Mouse (Mus musculus): ENCODE data around the gene Adap1. TPM values are rescaled to one million over a fixed set of nuclear protein-coding genes. Genes with fewer than 3 reads are reported as not detected.
A peak's percentile ranks its signal among the peaks of the same experiment; 100 is the strongest.

Gene Adap1
- polyA plus RNA-seq, 1 experiment from 2014 or later: 2.6 TPM

GRCm38 (mm10) chr5:139303646-139304061 is 21.8 kb downstream of the Adap1 start:
- Histone ChIP-seq H3K4me2 (ENCODE audit: low read depth, low read length) (no peak overlapping the region), H3K4me1 (ENCODE audit: control insufficient read depth, insufficient read depth, low read length) (peaks cover 14% of the 10 kb centered on the region; the same call in 1 of the 2 replicates), H3K9ac (ENCODE audit: low read length) (no peak overlapping the region), H3K36me3 (ENCODE audit: control insufficient read depth, insufficient read depth, low read length) (no peaks in the 10 kb centered on the region), H3K27me3 (ENCODE audit: control insufficient read depth, insufficient read depth, low read length) (no peaks in the 10 kb centered on the region), H3K4me3 (replicated peaks; ENCODE audit: low read length) (no peak overlapping the region), H3K9me3 (replicated peaks; ENCODE audit: control insufficient read depth, low read length) (no peaks in the 10 kb centered on the region), H3K27ac (ENCODE audit: low read length) (no peak overlapping the region)
- no peak for ATAC-seq (ENCODE audit: insufficient read depth, low FRiP score)
- 87% methylated on average over 9 of the region's 9 CpGs for WGBS

GRCm38 (mm10) chr5:139302101-139302500 is 23.3 kb downstream of the Adap1 start:
- 0 out of 2 replicates have a peak, but pooled peaks have one; percentile 27 for ATAC-seq (ENCODE audit: insufficient read depth, low FRiP score)
- no peak overlapping the region for H3K4me2 ChIP-seq (ENCODE audit: low read depth, low read length)
- no peak overlapping the region for H3K9ac ChIP-seq (ENCODE audit: low read length)
- H3K36me3 ChIP-seq (ENCODE audit: control insufficient read depth, insufficient read depth, low read length): no peaks in the 10 kb centered on the region
- H3K4me3 ChIP-seq (replicated peaks; ENCODE audit: low read length): no peak overlapping the region
- WGBS: 77% methylated on average over 6 of the region's 6 CpGs
- H3K4me1 ChIP-seq (ENCODE audit: control insufficient read depth, insufficient read depth, low read length): peaks cover 14% of the 10 kb centered on the region; the same call in 1 of the 2 replicates
- H3K27ac ChIP-seq (ENCODE audit: low read length): no peak overlapping the region
- no peaks in the 10 kb centered on the region for H3K27me3 ChIP-seq (ENCODE audit: control insufficient read depth, insufficient read depth, low read length)
- no peaks in the 10 kb centered on the region for H3K9me3 ChIP-seq (replicated peaks; ENCODE audit: control insufficient read depth, low read length)

- Histone ChIP-seq H3K4me3 (replicated peaks; ENCODE audit: low read length) (no peak overlapping the region), H3K27ac (ENCODE audit: low read length) (no peak overlapping the region), H3K27me3 (ENCODE audit: control insufficient read depth, insufficient read depth, low read length) (no peaks in the 10 kb centered on the region), H3K9me3 (replicated peaks; ENCODE audit: control insufficient read depth, low read length) (no peaks in the 10 kb centered on the region), H3K36me3 (ENCODE audit: control insufficient read depth, insufficient read depth, low read length) (no peaks in the 10 kb centered on the region), H3K4me1 (ENCODE audit: control insufficient read depth, insufficient read depth, low read length) (peaks cover 14% of the 10 kb centered on the region; the same call in 1 of the 2 replicates), H3K4me2 (ENCODE audit: low read depth, low read length) (no peak overlapping the region), H3K9ac (ENCODE audit: low read length) (no peak overlapping the region)
- no peak for ATAC-seq (ENCODE audit: insufficient read depth, low FRiP score)
- 85% methylated on average over 5 of the region's 5 CpGs for WGBS
These were observed 27.7 kb downstream of the Adap1 start for GRCm38 (mm10) chr5:139297745-139298144.

GRCm38 (mm10) chr5:139297092-139297491 is 28.3 kb downstream of the Adap1 start:
- Histone ChIP-seq H3K9me3 (replicated peaks; ENCODE audit: control insufficient read depth, low read length) (no peaks in the 10 kb centered on the region), H3K4me1 (ENCODE audit: control insufficient read depth, insufficient read depth, low read length) (peaks cover 14% of the 10 kb centered on the region; the same call in 1 of the 2 replicates), H3K27ac (ENCODE audit: low read length) (no peak overlapping the region), H3K4me3 (replicated peaks; ENCODE audit: low read length) (no peak overlapping the region), H3K9ac (ENCODE audit: low read length) (no peak overlapping the region), H3K36me3 (ENCODE audit: control insufficient read depth, insufficient read depth, low read length) (no peaks in the 10 kb centered on the region), H3K4me2 (ENCODE audit: low read depth, low read length) (no peak overlapping the region), H3K27me3 (ENCODE audit: control insufficient read depth, insufficient read depth, low read length) (no peaks in the 10 kb centered on the region)
- ATAC-seq (ENCODE audit: insufficient read depth, low FRiP score): no peak
- WGBS: 84% methylated on average over 10 of the region's 10 CpGs

- H3K4me2 ChIP-seq (ENCODE audit: low read depth, low read length): no peak overlapping the region
- H3K36me3 ChIP-seq (ENCODE audit: control insufficient read depth, insufficient read depth, low read length): no peaks in the 10 kb centered on the region
- no peak overlapping the region for H3K4me3 ChIP-seq (replicated peaks; ENCODE audit: low read length)
- WGBS: 80% methylated on average over 2 of the region's 2 CpGs
- no peaks in the 10 kb centered on the region for H3K27me3 ChIP-seq (ENCODE audit: control insufficient read depth, insufficient read depth, low read length)
- H3K27ac ChIP-seq (ENCODE audit: low read length): no peak overlapping the region
- no peak overlapping the region for H3K9ac ChIP-seq (ENCODE audit: low read length)
- H3K9me3 ChIP-seq (replicated peaks; ENCODE audit: control insufficient read depth, low read length): no peaks in the 10 kb centered on the region
- H3K4me1 ChIP-seq (ENCODE audit: control insufficient read depth, insufficient read depth, low read length): no peaks in the 10 kb centered on the region
- no peak for ATAC-seq (ENCODE audit: insufficient read depth, low FRiP score)
These were observed 31.3 kb downstream of the Adap1 start for GRCm38 (mm10) chr5:139294089-139294488.

- no peak overlapping the region for H3K4me2 ChIP-seq (ENCODE audit: low read depth, low read length)
- H3K36me3 ChIP-seq (ENCODE audit: control insufficient read depth, insufficient read depth, low read length): no peaks in the 10 kb centered on the region
- no peak for ATAC-seq (ENCODE audit: insufficient read depth, low FRiP score)
- H3K27ac ChIP-seq (ENCODE audit: low read length): no peak overlapping the region
- WGBS: 64% methylated on average over 6 of the region's 6 CpGs
- H3K27me3 ChIP-seq (ENCODE audit: control insufficient read depth, insufficient read depth, low read length): no peaks in the 10 kb centered on the region
- H3K9ac ChIP-seq (ENCODE audit: low read length): no peak overlapping the region
- peaks cover 2% of the 10 kb centered on the region; the same call in 1 of the 2 replicates for H3K4me1 ChIP-seq (ENCODE audit: control insufficient read depth, insufficient read depth, low read length)
- H3K4me3 ChIP-seq (replicated peaks; ENCODE audit: low read length): no peak overlapping the region
- no peaks in the 10 kb centered on the region for H3K9me3 ChIP-seq (replicated peaks; ENCODE audit: control insufficient read depth, low read length)
These were observed 33.4 kb downstream of the Adap1 start for GRCm38 (mm10) chr5:139291811-139292560.

GRCm38 (mm10) chr5:139290467-139291259 is 34.8 kb downstream of the Adap1 start:
- no peak overlapping the region for H3K4me3 ChIP-seq (replicated peaks; ENCODE audit: low read length)
- WGBS: 81% methylated on average over 12 of the region's 12 CpGs
- no peak for ATAC-seq (ENCODE audit: insufficient read depth, low FRiP score)
- H3K4me1 ChIP-seq (ENCODE audit: control insufficient read depth, insufficient read depth, low read length): peaks cover 15% of the 10 kb centered on the region
- H3K27ac ChIP-seq (ENCODE audit: low read length): no peak overlapping the region
- no peaks in the 10 kb centered on the region for H3K36me3 ChIP-seq (ENCODE audit: control insufficient read depth, insufficient read depth, low read length)
- no peak overlapping the region for H3K4me2 ChIP-seq (ENCODE audit: low read depth, low read length)
- no peaks in the 10 kb centered on the region for H3K27me3 ChIP-seq (ENCODE audit: control insufficient read depth, insufficient read depth, low read length)
- H3K9me3 ChIP-seq (replicated peaks; ENCODE audit: control insufficient read depth, low read length): no peaks in the 10 kb centered on the region
- H3K9ac ChIP-seq (ENCODE audit: low read length): no peak overlapping the region

GRCm38 (mm10) chr5:139288591-139288990 is 36.8 kb downstream of the Adap1 start:
- WGBS: 80% methylated on average over 4 of the region's 4 CpGs
- ATAC-seq (ENCODE audit: insufficient read depth, low FRiP score): no peak

GRCm38 (mm10) chr5:139287787-139288186 is 37.6 kb downstream of the Adap1 start:
- Histone ChIP-seq H3K9ac (ENCODE audit: low read length) (no peak overlapping the region), H3K4me2 (ENCODE audit: low read depth, low read length) (no peak overlapping the region), H3K36me3 (ENCODE audit: control insufficient read depth, insufficient read depth, low read length) (no peaks in the 10 kb centered on the region), H3K27ac (ENCODE audit: low read length) (peak overlapping the region; percentile 15; the same call in 1 of the 2 replicates), H3K4me1 (ENCODE audit: control insufficient read depth, insufficient read depth, low read length) (peaks cover 18% of the 10 kb centered on the region), H3K9me3 (replicated peaks; ENCODE audit: control insufficient read depth, low read length) (no peaks in the 10 kb centered on the region), H3K27me3 (ENCODE audit: control insufficient read depth, insufficient read depth, low read length) (no peaks in the 10 kb centered on the region), H3K4me3 (replicated peaks; ENCODE audit: low read length) (no peak overlapping the region)
- 80% methylated on average over 4 of the region's 4 CpGs for WGBS
- no peak for ATAC-seq (ENCODE audit: insufficient read depth, low FRiP score)

More at GRCm38 (mm10) chr5:139288591-139288990, 36.8 kb downstream of the Adap1 start:
- H3K4me1 ChIP-seq (ENCODE audit: control insufficient read depth, insufficient read depth, low read length): peaks cover 18% of the 10 kb centered on the region
- no peaks in the 10 kb centered on the region for H3K9me3 ChIP-seq (replicated peaks; ENCODE audit: control insufficient read depth, low read length)
- no peak overlapping the region for H3K4me3 ChIP-seq (replicated peaks; ENCODE audit: low read length)
- H3K9ac ChIP-seq (ENCODE audit: low read length): no peak overlapping the region
- H3K27me3 ChIP-seq (ENCODE audit: control insufficient read depth, insufficient read depth, low read length): no peaks in the 10 kb centered on the region
- H3K4me2 ChIP-seq (ENCODE audit: low read depth, low read length): no peak overlapping the region
- no peaks in the 10 kb centered on the region for H3K36me3 ChIP-seq (ENCODE audit: control insufficient read depth, insufficient read depth, low read length)
- no peak overlapping the region for H3K27ac ChIP-seq (ENCODE audit: low read length)

Data from stomach, embryonic 16.5 days (tissue).